Mouse (Mus musculus) liver, embryonic 14.5 days (tissue): ENCODE results near the gene C1qb. TPM values are rescaled to one million over a fixed set of nuclear protein-coding genes. Genes with fewer than 3 reads are reported as not detected.

Experiments
- ATAC-seq: fragments of 200-750 bp; cut with Nextera tagmentation; 2 replicates; pipeline ENCODE4 v1.8.0; 2017; ENCODE audit warnings: moderate number of reproducible peaks, mild to moderate bottlenecking, moderate library complexity; ENCODE audit not compliant: insufficient read depth
- DNase-seq, 3 experiments: peaks; one replicate each; pipeline ENCODE4 v3.0.0-alpha.2; 2012 to 2013; ENCODE audit warnings: low read depth in 3 of 3, low spot score in 3 of 3
- H3K27ac ChIP-seq: fragments of 300-500 bp; sonication (generic); 2 replicates; pipeline ENCODE4 v1.5.1; 2014; ENCODE audit warnings: moderate library complexity, mild to moderate bottlenecking, control low read depth, inconsistent platforms
- H3K27me3 ChIP-seq: fragments of 300-500 bp; sonication (generic); 2 replicates; pipeline ENCODE4 v1.6.1; 2014; ENCODE audit warnings: mild to moderate bottlenecking, low read length, moderate library complexity; ENCODE audit not compliant: control insufficient read depth, insufficient read depth
- H3K36me3 ChIP-seq: fragments of 300-500 bp; sonication (generic); replicated peaks from 2 replicates; pipeline ENCODE4 v1.6.1; 2014; ENCODE audit warnings: low read depth; ENCODE audit not compliant: control insufficient read depth, insufficient read depth
- H3K4me1 ChIP-seq, 2 experiments: fragments of 200-500 bp in 1 of 2; fragments of 300-500 bp in 1 of 2; sonication (generic) in 1 of 2; replicated peaks; 2 replicates each; pipeline ENCODE4 v1.6.1; 2012 to 2014; ENCODE audit warnings: antibody characterized with exemption in 1 of 2, inconsistent platforms in 1 of 2, low read length in 1 of 2; ENCODE audit not compliant: control insufficient read depth in 2 of 2, insufficient read depth in 2 of 2
- H3K4me2 ChIP-seq: fragments of 300-500 bp; sonication (generic); 2 replicates; pipeline ENCODE4 v1.6.1; 2014; ENCODE audit warnings: low read depth, mild to moderate bottlenecking, control low read depth, moderate library complexity
- H3K4me3 ChIP-seq, 2 experiments: fragments of 200-500 bp in 1 of 2; fragments of 300-500 bp in 1 of 2; sonication (generic) in 1 of 2; 2 replicates each; pipeline ENCODE4 v1.5.1; 2012 to 2014; ENCODE audit warnings: low read depth in 2 of 2, low read length in 2 of 2, mild to moderate bottlenecking in 2 of 2, control low read depth in 1 of 2, inconsistent platforms in 1 of 2, moderate library complexity in 1 of 2; ENCODE audit not compliant: insufficient read depth in 1 of 2
- H3K9ac ChIP-seq: fragments of 300-500 bp; sonication (generic); replicated peaks from 2 replicates; pipeline ENCODE4 v1.6.1; 2014; ENCODE audit warnings: mild to moderate bottlenecking, control low read depth, moderate library complexity
- H3K9me3 ChIP-seq: fragments of 300-500 bp; sonication (generic); 2 replicates; pipeline ENCODE4 v1.6.1; 2016; ENCODE audit warnings: low read length, mixed read lengths; ENCODE audit not compliant: control insufficient read depth
- CTCF ChIP-seq: IDR thresholded peaks from 2 replicates; pipeline ENCODE4 v1.5.1; 2016; ENCODE audit warnings: antibody characterized with exemption, low read depth, control low read depth
- EP300 ChIP-seq: IDR thresholded peaks from 2 replicates; pipeline ENCODE4 v1.6.1; 2016; ENCODE audit warnings: antibody characterized with exemption, low read depth
- WGBS: fragments of 180-500 bp; shearing (Covaris S2); extraction: QIAGEN DNeasy Blood & Tissue Kit; methylation state at CpG from one replicate; pipeline ENCODE4 v1.1.7; 2014; ENCODE audit not compliant: insufficient replicate concordance; 5-methylcytosine and 5-hydroxymethylcytosine counted together
- polyA plus RNA-seq, 2 experiments: library from polyadenylated mRNA; depleted of rRNA in 1 of 2; stranded (reverse) in 1 of 2; unstranded in 1 of 2; fragments of >200 nt; fragmentation: Nextera tagmentation in 1 of 2; extraction: Ambion mirVana in 1 of 2; gene quantifications; 2 replicates each; pipeline versions ENCODE4 v1.2.1 to v1.2.3; 2012 to 2014

C1qb gene
- polyA plus RNA-seq, 2 experiments: 57.9 to 100 TPM

GRCm38 (mm10) chr4:136855081-136855480 lies 30.9 kb downstream of the C1qb start:
- peak; percentile 57 for TF ChIP-seq CTCF
- no peak for TF ChIP-seq EP300
- H3K27ac ChIP-seq: no peak overlapping the region
- no peaks in the 10 kb centered on the region for H3K36me3 ChIP-seq
- no peaks in the 10 kb centered on the region for H3K4me1 ChIP-seq
- no peaks in the 10 kb centered on the region for H3K27me3 ChIP-seq
- DNase-seq: no peak
- WGBS: 29% methylated on average over 6 of the region's 6 CpGs
- H3K9ac ChIP-seq: no peak overlapping the region
- H3K4me2 ChIP-seq: no peak overlapping the region
- ATAC-seq: no peak
- H3K9me3 ChIP-seq: no peaks in the 10 kb centered on the region
- H3K4me3 ChIP-seq: no peak overlapping the region

DNA sequence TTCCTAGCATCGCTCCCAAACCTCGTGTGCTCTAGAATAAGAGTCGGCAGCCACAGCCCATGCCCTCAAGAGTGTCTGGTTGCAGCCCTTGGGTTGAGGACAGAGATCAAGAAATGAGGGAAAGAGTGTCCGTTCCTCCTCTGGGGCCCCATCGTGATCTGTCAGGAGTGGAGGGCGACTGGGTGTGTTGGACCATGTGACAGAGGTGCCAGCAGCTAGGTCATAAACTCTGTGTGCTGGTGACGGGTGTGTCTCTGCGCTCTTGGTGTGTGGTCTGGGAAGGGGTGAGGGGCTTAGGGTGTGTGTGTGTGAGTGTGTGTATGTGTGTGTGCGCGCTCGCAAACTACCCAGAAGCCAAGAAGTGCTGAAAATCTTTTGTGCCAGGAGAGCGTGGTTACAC lies 33.0 kb downstream of the C1qb start:
- TF ChIP-seq CTCF: no peak
- TF ChIP-seq EP300: no peak
- ATAC-seq: no peak
- Histone ChIP-seq H3K4me1 (no peaks in the 10 kb centered on the region), H3K27me3 (no peaks in the 10 kb centered on the region), H3K27ac (no peak overlapping the region), H3K4me2 (no peak overlapping the region), H3K4me3 (no peak overlapping the region), H3K9ac (no peak overlapping the region), H3K36me3 (no peaks in the 10 kb centered on the region), H3K9me3 (no peaks in the 10 kb centered on the region)
- no peak for DNase-seq
- 70% methylated on average over 12 of the region's 12 CpGs for WGBS

DNA sequence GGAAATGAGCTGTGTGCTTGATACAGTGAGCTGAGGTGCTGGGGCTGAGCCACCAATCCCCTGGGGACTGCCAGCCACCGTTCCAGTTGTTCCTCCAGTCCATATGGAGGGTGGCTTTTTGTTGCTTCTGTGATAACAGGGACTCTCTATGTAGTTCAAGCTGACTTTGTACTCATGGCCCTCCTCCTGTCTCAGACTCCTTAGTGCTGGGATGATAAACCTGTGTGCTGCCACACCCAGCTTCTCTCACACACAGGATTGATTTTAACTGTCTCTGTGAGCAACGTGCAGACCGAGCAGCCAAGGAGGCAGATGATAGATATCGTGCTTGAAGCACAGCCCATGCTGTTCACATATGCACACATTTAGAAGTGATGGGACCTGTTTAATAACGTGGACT lies 33.9 kb downstream of the C1qb start:
- ATAC-seq (no peak), DNase-seq (no peak)
- Histone ChIP-seq H3K27ac (no peak overlapping the region), H3K4me2 (no peak overlapping the region), H3K4me1 (no peaks in the 10 kb centered on the region), H3K36me3 (no peaks in the 10 kb centered on the region), H3K27me3 (no peaks in the 10 kb centered on the region), H3K4me3 (no peak overlapping the region), H3K9me3 (no peaks in the 10 kb centered on the region), H3K9ac (no peak overlapping the region)
- TF ChIP-seq EP300 (no peak), CTCF (no peak)
- 24% methylated on average over 5 of the region's 5 CpGs for WGBS

DNA sequence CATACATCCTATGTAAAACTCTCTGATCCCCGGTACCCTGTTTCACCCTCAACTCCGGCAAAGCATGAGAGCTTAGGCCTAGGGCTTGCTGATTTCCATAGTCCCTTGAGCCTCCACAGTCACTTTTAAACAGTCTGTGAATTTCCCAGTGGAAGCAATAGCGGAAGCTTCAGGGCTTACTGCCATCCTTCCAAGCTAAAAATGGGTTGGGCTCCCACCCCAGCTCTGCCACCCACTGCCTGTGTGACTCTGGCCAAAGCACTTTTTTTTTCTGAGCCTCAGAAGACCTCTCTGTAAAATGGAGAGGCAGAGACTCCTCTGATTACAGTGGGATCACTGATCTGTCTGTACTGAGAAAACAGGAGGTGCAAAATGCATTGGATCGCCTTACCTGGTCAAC lies 37.4 kb downstream of the C1qb start:
- Histone ChIP-seq H3K4me3 (no peak overlapping the region), H3K9me3 (no peaks in the 10 kb centered on the region), H3K9ac (no peak overlapping the region), H3K4me1 (no peaks in the 10 kb centered on the region), H3K4me2 (no peak overlapping the region), H3K36me3 (no peaks in the 10 kb centered on the region), H3K27me3 (no peaks in the 10 kb centered on the region), H3K27ac (no peak overlapping the region)
- WGBS: 47% methylated on average over 4 of the region's 4 CpGs
- TF ChIP-seq EP300 (no peak), CTCF (no peak)
- DNase-seq: no peak
- no peak for ATAC-seq

- no peak for DNase-seq
- Histone ChIP-seq H3K4me2 (no peak overlapping the region), H3K27me3 (no peaks in the 10 kb centered on the region), H3K4me3 (no peak overlapping the region), H3K36me3 (no peaks in the 10 kb centered on the region), H3K4me1 (no peaks in the 10 kb centered on the region), H3K9ac (no peak overlapping the region), H3K9me3 (no peaks in the 10 kb centered on the region), H3K27ac (no peak overlapping the region)
- 62% methylated on average over 6 of the region's 6 CpGs for WGBS
- ATAC-seq: no peak
- TF ChIP-seq EP300 (no peak), CTCF (no peak)
Observed at GRCm38 (mm10) chr4:136847166-136847565, 38.8 kb downstream of the C1qb start.
